In the genomic region with DNA sequence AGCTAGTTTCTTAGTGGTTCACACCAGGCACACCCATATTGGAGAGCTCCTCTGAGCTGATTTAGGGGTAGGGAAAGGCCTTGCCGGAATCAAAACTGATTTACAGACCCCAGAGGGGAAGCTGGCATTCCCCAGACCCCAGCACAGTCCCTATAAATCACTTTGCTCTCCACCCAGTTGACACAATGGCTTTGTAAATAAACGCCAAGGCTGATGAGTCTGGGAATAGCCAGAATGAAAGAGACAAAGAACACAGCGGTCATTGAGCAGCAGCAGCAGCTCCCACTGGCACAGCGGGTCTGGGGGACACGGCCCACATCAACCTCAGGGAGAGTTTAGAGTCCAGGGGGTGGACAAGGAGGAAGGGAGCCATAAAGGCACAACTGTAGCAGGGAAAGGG, we compare ENCODE assay signal across 20 mouse cellular contexts.
DNase-seq lines count a peak whose midpoint lies in the region; ATAC-seq lines count a peak whose summit lies in the region.
"Had no signal": no experiment of that assay in that cellular context is flagged by ENCODE, and none has a peak within 500 bp of the region (broad histone marks: within the 10 kb centered on the region; RNA-seq: fewer than 3 reads in every experiment).

No protein-coding gene starts in this region.

- WGBS in intestine, embryonic 15.5 days = 25% methylated on average over 5 of the region's 5 CpGs
- WGBS in intestine, embryonic 16.5 days = 25% methylated on average over 5 of the region's 5 CpGs
- WGBS in hindbrain, embryonic 12.5 days = 29% methylated on average over 5 of the region's 5 CpGs

- no peak overlapping the region for H3K4me3 ChIP-seq in intestine, embryonic 15.5 days (replicated peaks)
- no peak overlapping the region for H3K4me3 ChIP-seq in intestine, embryonic 16.5 days (ENCODE audit: low read length)
- H3K4me3 ChIP-seq in hindbrain, embryonic 12.5 days = no peak overlapping the region
- H3K4me3 ChIP-seq: embryonic facial prominence, embryonic 13.5 days; heart, embryonic 13.5 days; layer of hippocampus, adult 2 months had no signal

- no peaks in the 10 kb centered on the region for H3K36me3 ChIP-seq in intestine, embryonic 15.5 days
- H3K36me3 ChIP-seq in intestine, embryonic 16.5 days (ENCODE audit: control insufficient read depth, insufficient read depth, low read length) = no peaks in the 10 kb centered on the region
- H3K36me3 ChIP-seq in hindbrain, embryonic 12.5 days = no peaks in the 10 kb centered on the region
- H3K36me3 ChIP-seq: embryonic facial prominence, embryonic 13.5 days; heart, embryonic 13.5 days had no signal

- H3K9me3 ChIP-seq in intestine, embryonic 15.5 days = no peaks in the 10 kb centered on the region
- no peaks in the 10 kb centered on the region for H3K9me3 ChIP-seq in intestine, embryonic 16.5 days (ENCODE audit: control insufficient read depth, low read length)
- no peaks in the 10 kb centered on the region for H3K9me3 ChIP-seq in hindbrain, embryonic 12.5 days (replicated peaks)
- H3K9me3 ChIP-seq: embryonic facial prominence, embryonic 13.5 days; heart, embryonic 13.5 days had no signal

- H3K4me1 ChIP-seq in intestine, embryonic 15.5 days (replicated peaks) = peaks cover 7% of the 10 kb centered on the region; the same call in 1 of the 2 replicates
- H3K4me1 ChIP-seq in intestine, embryonic 16.5 days (ENCODE audit: control insufficient read depth, insufficient read depth, low read length) = 0 out of 2 replicates have a peak, but pooled peaks cover 4% of the 10 kb centered on the region
- H3K4me1 ChIP-seq in hindbrain, embryonic 12.5 days = peaks cover 64% of the 10 kb centered on the region
- H3K4me1 ChIP-seq: embryonic facial prominence, embryonic 13.5 days; heart, embryonic 13.5 days had no signal

- no peak overlapping the region for H3K4me2 ChIP-seq in intestine, embryonic 15.5 days (replicated peaks)
- H3K4me2 ChIP-seq in intestine, embryonic 16.5 days (ENCODE audit: low read depth, low read length) = no peak overlapping the region
- H3K4me2 ChIP-seq in hindbrain, embryonic 12.5 days (replicated peaks) = no peak overlapping the region
- H3K4me2 ChIP-seq: embryonic facial prominence, embryonic 13.5 days; heart, embryonic 13.5 days had no signal

- no peak overlapping the region for H3K27ac ChIP-seq in intestine, embryonic 15.5 days
- no peak overlapping the region for H3K27ac ChIP-seq in intestine, embryonic 16.5 days (ENCODE audit: low read length)
- H3K27ac ChIP-seq in hindbrain, embryonic 12.5 days = peak overlapping the region; percentile 66
- H3K27ac ChIP-seq: embryonic facial prominence, embryonic 13.5 days; heart, embryonic 13.5 days; layer of hippocampus, adult 2 months had no signal

- no peak overlapping the region for H3K9ac ChIP-seq in intestine, embryonic 15.5 days
- H3K9ac ChIP-seq in intestine, embryonic 16.5 days (ENCODE audit: low read depth, low read length) = no peak overlapping the region
- no peak overlapping the region; the same call in 1 of the 2 replicates for H3K9ac ChIP-seq in hindbrain, embryonic 12.5 days
- H3K9ac ChIP-seq: embryonic facial prominence, embryonic 13.5 days; heart, embryonic 13.5 days had no signal

- ATAC-seq in intestine, embryonic 15.5 days = peak; percentile 41
- ATAC-seq in intestine, embryonic 16.5 days = no peak
- peak; percentile 69 for ATAC-seq in hindbrain, embryonic 12.5 days (ENCODE audit: low FRiP score)
- no peak for ATAC-seq in megakaryocyte-erythroid progenitor cell, adult 5-6 weeks (replicated peaks; ENCODE audit: low FRiP score, low TSS enrichment, poor library complexity, severe bottlenecking)
- ATAC-seq: intestine, postnatal 0 days; lung, postnatal 0 days had no signal

- peak; percentile 73 for DNase-seq in embryo, embryonic 10.5 days (ENCODE audit: low spot score)
- peak; percentile 45 for DNase-seq in neural tube, embryonic 10.5 days (ENCODE audit: extremely low spot score, low spot score)
- no peak for DNase-seq in lung, postnatal 4 days
- DNase-seq in lung, postnatal 10 days = no peak
- DNase-seq: cerebellum, adult 18-20 months; cerebellum, postnatal 36 days; heart, postnatal 36 days; kidney, postnatal 14 days; left cerebral cortex, postnatal 4 days; liver; thymus, postnatal 36 days had no signal

- no peaks in the 10 kb centered on the region for H3K27me3 ChIP-seq in intestine, embryonic 15.5 days (replicated peaks)
- H3K27me3 ChIP-seq in intestine, embryonic 16.5 days (replicated peaks; ENCODE audit: control insufficient read depth, insufficient read depth, low read length) = no peaks in the 10 kb centered on the region
- H3K27me3 ChIP-seq in hindbrain, embryonic 12.5 days = no peaks in the 10 kb centered on the region
- H3K27me3 ChIP-seq: embryonic facial prominence, embryonic 13.5 days; heart, embryonic 13.5 days had no signal

Comparison
In these comparisons a context has a peak if more than half of its experiments do, and no peak if none do; other contexts are left out.
1. ATAC-seq: peak in intestine, embryonic 15.5 days (single experiment) and hindbrain, embryonic 12.5 days (single experiment); none in intestine, embryonic 16.5 days (single experiment) and megakaryocyte-erythroid progenitor cell, adult 5-6 weeks (single experiment).
2. DNase-seq: peak in embryo, embryonic 10.5 days (single experiment) and neural tube, embryonic 10.5 days (single experiment); none in lung, postnatal 4 days (0 of 2) and lung, postnatal 10 days (single experiment).